ENCODE assay signal across 9 mouse cellular contexts in genomic region chr1:78196751-78197311, GRCm38 (mm10). TPM values are rescaled to one million over a fixed set of nuclear protein-coding genes. Genes with fewer than 3 reads are reported as not detected.
DNase-seq lines count a peak whose midpoint lies in the region; ATAC-seq lines count a peak whose summit lies in the region.
"Had no signal": no experiment of that assay in that cellular context is flagged by ENCODE, and none has a peak within 500 bp of the region (broad histone marks: within the 10 kb centered on the region; RNA-seq: fewer than 3 reads in every experiment).

Gene Pax3, minus strand, starts transcription at chr1:78197134.

- H3K27me3 ChIP-seq in forebrain, embryonic 13.5 days = peaks cover 99% of the 10 kb centered on the region
- H3K27me3 ChIP-seq in limb, embryonic 11.5 days (ENCODE audit: control insufficient read depth, insufficient read depth, low read length) = peaks cover 93% of the 10 kb centered on the region
- H3K27me3 ChIP-seq: CH12.LX had no signal

- peak; percentile 38 for DNase-seq in cerebellum, adult 11-12 months
- DNase-seq in cerebellum, adult 9-10 months = no peak
- DNase-seq in ES-CJ7 (ENCODE audit: low read depth, low spot score) = peak; percentile 84
- peak; percentile 68 for DNase-seq in limb, embryonic 11.5 days (ENCODE audit: low spot score)
- no peak for DNase-seq in left cerebral cortex, adult 8-10 months (ENCODE audit: low spot score in 2 of 2)
- no peak for DNase-seq in layer of hippocampus, postnatal 36 days

- H3K9ac ChIP-seq in forebrain, embryonic 13.5 days = no peak within 1 kb of the TSS
- H3K9ac ChIP-seq in limb, embryonic 11.5 days (ENCODE audit: low read length) = 0 out of 2 replicates have a peak within 1 kb of the TSS, but pooled peaks have one; percentile 22

- peak within 1 kb of the TSS; percentile 44 for H3K4me2 ChIP-seq in forebrain, embryonic 13.5 days
- peak within 1 kb of the TSS; percentile 49 for H3K4me2 ChIP-seq in limb, embryonic 11.5 days (ENCODE audit: low read depth, severe bottlenecking)

- H3K4me3 ChIP-seq in forebrain, embryonic 13.5 days = peak within 1 kb of the TSS; percentile 29
- peak within 1 kb of the TSS; percentile 31 for H3K4me3 ChIP-seq in limb, embryonic 11.5 days (ENCODE audit: low read depth, low read length)

- peaks cover 11% of the 10 kb centered on the region for H3K4me1 ChIP-seq in forebrain, embryonic 13.5 days
- 0 out of 2 replicates have a peak, but pooled peaks cover 7% of the 10 kb centered on the region for H3K4me1 ChIP-seq in limb, embryonic 11.5 days (ENCODE audit: control insufficient read depth, insufficient read depth, low read length)

- H3K27ac ChIP-seq in forebrain, embryonic 13.5 days = no peak within 1 kb of the TSS
- H3K27ac ChIP-seq in limb, embryonic 11.5 days (replicated peaks; ENCODE audit: low read depth, low read length) = 0 out of 2 replicates have a peak within 1 kb of the TSS, but pooled peaks have one; percentile 18

- ATAC-seq in forebrain, embryonic 13.5 days = peak; percentile 52
- ATAC-seq in limb, embryonic 11.5 days (ENCODE audit: insufficient number of reproducible peaks, low FRiP score, low TSS enrichment, low read depth) = peak; percentile 56; the same call in 1 of the 2 replicates
- 0 out of 2 replicates have a peak, but pooled peaks have one; percentile 7 for ATAC-seq in neutrophil, adult 5-6 weeks (ENCODE audit: extremely low read depth, insufficient number of reproducible peaks, low FRiP score, poor library complexity, severe bottlenecking)

- under 1% methylated on average over 37 of the region's 37 CpGs for WGBS in forebrain, embryonic 13.5 days
- WGBS in limb, embryonic 11.5 days = under 1% methylated on average over 36 of the region's 37 CpGs

- no peaks in the 10 kb centered on the region for H3K9me3 ChIP-seq in forebrain, embryonic 13.5 days (replicated peaks)
- no peaks in the 10 kb centered on the region for H3K9me3 ChIP-seq in limb, embryonic 11.5 days (ENCODE audit: control insufficient read depth, low read length)

- no peaks in the 10 kb centered on the region for H3K36me3 ChIP-seq in forebrain, embryonic 13.5 days (ENCODE audit: poor library complexity, severe bottlenecking)
- no peaks in the 10 kb centered on the region for H3K36me3 ChIP-seq in limb, embryonic 11.5 days (ENCODE audit: control insufficient read depth, insufficient read depth, low read length)

RNA-seq across cellular contexts. Expression of gene Pax3, which starts in this region (rescaled TPM):
- 0.53 and 0.65 TPM in 2 replicates for polyA plus RNA-seq in forebrain, embryonic 13.5 days (2015; fragmentation: Nextera tagmentation; extraction: Ambion mirVana)
- polyA plus RNA-seq in limb, embryonic 11.5 days (2014; fragmentation: Nextera tagmentation; extraction: Ambion mirVana) = 5.0 and 5.6 TPM in 2 replicates
- not detected in 2 replicates for total RNA-seq in neutrophil, adult 5-6 weeks (2017)
- not detected for total RNA-seq in left cerebral cortex, adult 8-10 months (2022)
- total RNA-seq in layer of hippocampus, postnatal 36 days (2021) = not detected

Comparison
In these comparisons a context has a peak if more than half of its experiments do, and no peak if none do; other contexts are left out.
1. DNase-seq: peak in cerebellum, adult 11-12 months (single experiment), ES-CJ7 (single experiment) and limb, embryonic 11.5 days (single experiment); none in cerebellum, adult 9-10 months (single experiment), left cerebral cortex, adult 8-10 months (0 of 2) and layer of hippocampus, postnatal 36 days (0 of 2).
2. Peak in ATAC-seq, H3K4me3 ChIP-seq and H3K4me2 ChIP-seq in forebrain, embryonic 13.5 days; RNA of the gene not detected or under 1 TPM.
3. Peak in ATAC-seq in neutrophil, adult 5-6 weeks; RNA of the gene not detected or under 1 TPM.
4. Peak in every context shown above with its lines, with median percentiles within 50 percentile points of each other: ATAC-seq.